Mouse (Mus musculus) neural tube, embryonic 15.5 days (tissue): ENCODE data around the gene Pou5f2. TPM values are rescaled to one million over a fixed set of nuclear protein-coding genes. Genes with fewer than 3 reads are reported as not detected.

Experiments used
- ATAC-seq: fragments of 200-750 bp; cut with Nextera tagmentation; 2 replicates; pipeline ENCODE4 v1.8.0; 2017; ENCODE audit warnings: mild to moderate bottlenecking, moderate TSS enrichment, moderate library complexity; ENCODE audit not compliant: low FRiP score
- H3K27ac ChIP-seq: fragments of 300-500 bp; sonication (generic); replicated peaks from 2 replicates; pipeline ENCODE4 v1.5.1; 2015; ENCODE audit warnings: mild to moderate bottlenecking, inconsistent platforms
- H3K27me3 ChIP-seq: fragments of 300-500 bp; sonication (generic); replicated peaks from 2 replicates; pipeline ENCODE4 v1.6.1; 2015; ENCODE audit warnings: inconsistent platforms
- H3K36me3 ChIP-seq: fragments of 300-500 bp; sonication (generic); 2 replicates; pipeline ENCODE4 v1.6.1; 2015; ENCODE audit warnings: inconsistent platforms
- H3K4me1 ChIP-seq: fragments of 300-500 bp; sonication (generic); 2 replicates; pipeline ENCODE4 v1.6.1; 2015; ENCODE audit warnings: inconsistent platforms
- H3K4me2 ChIP-seq: fragments of 300-500 bp; sonication (generic); 2 replicates; pipeline ENCODE4 v1.6.1; 2015; ENCODE audit warnings: inconsistent platforms, mild to moderate bottlenecking, moderate library complexity
- H3K4me3 ChIP-seq: fragments of 300-500 bp; sonication (generic); replicated peaks from 2 replicates; pipeline ENCODE4 v1.5.1; 2015; ENCODE audit warnings: mild to moderate bottlenecking, inconsistent platforms
- H3K9ac ChIP-seq: fragments of 300-500 bp; sonication (generic); replicated peaks from 2 replicates; pipeline ENCODE4 v1.6.1; 2015; ENCODE audit warnings: mild to moderate bottlenecking, inconsistent platforms
- H3K9me3 ChIP-seq: fragments of 300-500 bp; sonication (generic); replicated peaks from 2 replicates; pipeline ENCODE4 v1.6.1; 2016; ENCODE audit warnings: inconsistent platforms
- WGBS: fragments of 180-500 bp; shearing (Covaris S2); methylation state at CpG from one replicate; pipeline ENCODE4 v1.1.7; 2015; ENCODE audit warnings: mixed read lengths; 5-methylcytosine and 5-hydroxymethylcytosine counted together
- polyA plus RNA-seq: library from polyadenylated mRNA; unstranded; fragments of >200 nt; fragmentation: Nextera tagmentation; extraction: Ambion mirVana; gene quantifications from 2 replicates; pipeline ENCODE4 v1.2.1, GENCODE M21; 2015

The Pou5f2 gene
- 1.2 and 1.4 TPM in 2 replicates for polyA plus RNA-seq

DNA sequence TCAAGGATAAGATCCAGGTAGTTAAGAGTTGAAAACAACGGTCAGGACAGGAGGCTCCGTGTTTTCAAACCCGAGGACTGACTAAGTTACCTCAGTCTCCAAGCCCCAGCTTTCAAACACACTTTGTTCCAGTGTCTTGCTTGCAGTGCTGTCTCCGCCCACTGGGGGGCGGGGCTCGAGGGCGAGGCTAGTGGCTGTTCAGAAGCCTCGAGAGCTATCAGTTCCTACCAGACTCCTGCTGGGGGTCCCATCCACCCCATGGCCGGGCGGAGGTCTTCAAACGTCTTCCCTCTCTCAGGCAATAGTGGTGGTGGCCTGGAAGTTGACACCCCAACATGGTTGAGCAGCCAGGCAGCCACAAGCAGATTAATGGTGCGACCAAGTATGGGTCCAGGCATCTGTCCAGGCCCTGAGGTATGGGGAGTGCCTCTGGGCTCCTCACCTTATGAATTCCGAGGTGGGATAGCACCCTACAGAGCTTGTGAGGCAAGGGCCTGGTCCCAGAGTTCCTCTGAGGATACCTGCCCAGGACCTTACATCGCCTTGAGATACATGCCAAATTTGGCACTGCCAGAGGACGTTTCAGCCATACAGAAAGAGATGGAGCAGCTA lies at the start of gene Pou5f2:
TSS of gene Pou5f2 (plus strand) at position 220 of the 612 bp plus-strand sequence.
- Histone ChIP-seq H3K36me3 (no peaks in the 10 kb centered on the region), H3K9me3 (no peaks in the 10 kb centered on the region), H3K4me1 (no peaks in the 10 kb centered on the region), H3K4me3 (no peak within 1 kb of the TSS), H3K4me2 (no peak within 1 kb of the TSS), H3K27me3 (no peaks in the 10 kb centered on the region), H3K27ac (no peak within 1 kb of the TSS), H3K9ac (no peak within 1 kb of the TSS)
- WGBS: 59% methylated on average over 15 of the region's 15 CpGs
- ATAC-seq: no peak; the same call in 1 of the 2 replicates

DNA sequence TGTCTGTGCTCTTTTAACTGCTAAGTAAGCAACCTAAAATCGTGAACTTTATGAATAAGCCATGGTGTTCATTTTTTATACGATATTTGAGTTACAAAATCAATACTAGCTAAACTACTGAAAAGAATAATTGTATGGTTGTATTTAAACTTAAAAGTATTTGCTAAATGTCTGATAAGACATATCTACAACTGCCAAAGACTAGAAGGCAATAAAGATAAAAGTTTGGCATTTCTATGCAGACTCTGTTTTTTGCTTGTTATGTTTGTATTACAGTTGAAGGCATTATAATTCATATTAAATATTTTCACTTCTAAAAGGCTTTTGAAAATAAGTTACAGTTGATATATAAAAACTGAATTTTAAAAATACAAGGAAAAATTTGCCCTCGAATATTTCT lies 48.5 kb upstream of the Pou5f2 start:
- 83% methylated on average over 3 of the region's 3 CpGs for WGBS
- Histone ChIP-seq H3K9ac (no peak overlapping the region), H3K27ac (no peak overlapping the region), H3K4me2 (no peak overlapping the region), H3K9me3 (no peaks in the 10 kb centered on the region), H3K4me1 (no peaks in the 10 kb centered on the region), H3K4me3 (no peak overlapping the region), H3K36me3 (no peaks in the 10 kb centered on the region), H3K27me3 (no peaks in the 10 kb centered on the region)
- no peak for ATAC-seq

- 65% methylated on average over 1 of the region's 1 CpGs for WGBS
- Histone ChIP-seq H3K4me2 (no peak overlapping the region), H3K9ac (no peak overlapping the region), H3K4me3 (no peak overlapping the region), H3K27me3 (no peaks in the 10 kb centered on the region), H3K36me3 (no peaks in the 10 kb centered on the region), H3K9me3 (no peaks in the 10 kb centered on the region), H3K27ac (no peak overlapping the region), H3K4me1 (no peaks in the 10 kb centered on the region)
- ATAC-seq: no peak
Observed at GRCm38 (mm10) chr13:77977121-77977520, 47.6 kb upstream of the Pou5f2 start.

DNA sequence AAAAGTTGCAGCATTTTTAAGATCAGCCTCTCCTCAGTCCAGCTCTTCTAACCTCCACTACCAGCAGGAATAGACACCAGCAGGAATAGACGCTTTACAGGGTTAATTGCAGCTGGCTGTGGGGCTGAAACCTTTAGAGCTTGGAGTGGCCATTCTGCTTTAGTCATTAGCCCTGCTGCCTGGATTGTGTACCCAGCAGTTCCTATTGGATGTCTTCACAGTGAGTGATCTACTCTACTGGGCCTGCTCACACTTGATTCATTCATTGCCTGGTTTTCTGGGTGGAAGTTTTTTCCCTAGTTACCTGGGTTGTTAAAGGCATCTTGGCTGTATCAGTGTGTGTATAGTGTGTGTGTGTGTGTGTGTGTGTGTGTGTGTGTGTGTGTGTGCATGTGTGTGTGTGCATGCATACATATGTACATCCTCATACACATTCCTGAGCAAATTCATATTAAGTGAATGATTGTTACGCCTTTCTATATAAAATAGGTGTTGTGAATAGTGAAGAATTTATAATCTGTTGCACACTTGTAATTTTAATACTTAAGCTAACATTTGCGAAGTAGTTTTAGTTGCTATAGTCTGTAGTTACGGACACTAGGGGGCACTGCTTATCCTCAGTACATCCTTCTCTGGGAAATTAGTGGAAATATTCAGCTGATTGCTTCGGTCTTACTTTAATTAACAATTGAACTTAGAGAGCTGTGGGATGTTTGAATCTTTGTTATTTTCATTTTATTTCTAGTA lies 42.4 kb upstream of the Pou5f2 start:
- Histone ChIP-seq H3K4me2 (no peak overlapping the region), H3K9ac (no peak overlapping the region), H3K27ac (no peak overlapping the region), H3K9me3 (no peaks in the 10 kb centered on the region), H3K4me1 (no peaks in the 10 kb centered on the region), H3K27me3 (no peaks in the 10 kb centered on the region), H3K4me3 (no peak overlapping the region), H3K36me3 (no peaks in the 10 kb centered on the region)
- 25% methylated on average over 5 of the region's 5 CpGs for WGBS
- peak; percentile 75; the same call in 1 of the 2 replicates for ATAC-seq

DNA sequence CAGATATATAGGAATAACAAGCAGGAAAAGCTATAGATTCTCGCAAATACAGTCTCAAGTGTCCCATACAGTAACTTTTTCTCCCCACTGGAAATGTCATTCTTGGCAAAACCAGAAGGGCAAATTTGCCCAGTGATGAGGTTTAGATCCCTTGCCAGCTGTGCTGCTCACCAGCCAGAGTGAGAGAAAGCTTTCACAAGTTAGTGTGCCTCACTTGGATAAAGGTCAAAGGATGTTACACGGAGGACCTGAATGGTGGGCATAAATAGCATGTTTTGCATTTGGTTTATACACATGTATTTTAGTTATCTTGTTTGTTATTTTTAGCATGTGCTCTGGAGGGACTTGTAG lies 41.9 kb upstream of the Pou5f2 start:
- Histone ChIP-seq H3K9ac (no peak overlapping the region), H3K9me3 (no peaks in the 10 kb centered on the region), H3K27ac (no peak overlapping the region), H3K36me3 (no peaks in the 10 kb centered on the region), H3K4me2 (no peak overlapping the region), H3K4me1 (no peaks in the 10 kb centered on the region), H3K4me3 (no peak overlapping the region), H3K27me3 (no peaks in the 10 kb centered on the region)
- ATAC-seq: peak; percentile 59; the same call in 1 of the 2 replicates
- WGBS: 50% methylated on average over 2 of the region's 2 CpGs

GRCm38 (mm10) chr13:77991189-77991886 lies 33.4 kb upstream of the Pou5f2 start:
- ATAC-seq: no peak
- no peak overlapping the region for H3K4me3 ChIP-seq
- no peaks in the 10 kb centered on the region for H3K36me3 ChIP-seq
- no peak overlapping the region for H3K4me2 ChIP-seq
- no peak overlapping the region for H3K9ac ChIP-seq
- H3K27ac ChIP-seq: no peak overlapping the region
- no peaks in the 10 kb centered on the region for H3K27me3 ChIP-seq
- no peaks in the 10 kb centered on the region for H3K9me3 ChIP-seq
- H3K4me1 ChIP-seq: no peaks in the 10 kb centered on the region
- 83% methylated on average over 5 of the region's 5 CpGs for WGBS

- no peaks in the 10 kb centered on the region for H3K36me3 ChIP-seq
- no peaks in the 10 kb centered on the region for H3K9me3 ChIP-seq
- no peak overlapping the region for H3K4me2 ChIP-seq
- no peak overlapping the region for H3K27ac ChIP-seq
- no peaks in the 10 kb centered on the region for H3K27me3 ChIP-seq
- no peak for ATAC-seq
- 57% methylated on average over 4 of the region's 4 CpGs for WGBS
- H3K4me3 ChIP-seq: no peak overlapping the region
- H3K4me1 ChIP-seq: no peaks in the 10 kb centered on the region
- H3K9ac ChIP-seq: no peak overlapping the region
Observed at GRCm38 (mm10) chr13:78004649-78005048, 20.1 kb upstream of the Pou5f2 start.

DNA sequence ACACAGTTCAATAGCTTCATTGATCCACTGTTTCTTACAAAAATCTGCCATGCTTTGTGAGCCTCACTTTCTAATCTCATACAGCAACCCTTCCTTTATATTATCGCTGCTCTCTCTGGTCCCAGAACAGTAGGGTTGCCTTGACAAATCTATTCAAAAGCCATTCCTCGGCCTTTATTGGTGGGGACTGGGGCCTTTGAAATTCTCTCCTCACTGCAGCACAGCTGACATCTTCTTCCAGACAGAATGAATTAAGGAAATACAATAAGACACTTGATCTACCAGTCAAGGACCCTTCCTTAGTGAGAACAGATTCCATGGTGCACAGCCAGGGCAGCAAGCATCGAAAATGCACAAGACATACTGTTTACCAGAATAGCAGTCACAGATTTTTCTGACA lies 19.4 kb upstream of the Pou5f2 start:
- no peaks in the 10 kb centered on the region for H3K36me3 ChIP-seq
- H3K9me3 ChIP-seq: no peaks in the 10 kb centered on the region
- no peak overlapping the region for H3K4me3 ChIP-seq
- no peaks in the 10 kb centered on the region for H3K4me1 ChIP-seq
- no peak overlapping the region for H3K4me2 ChIP-seq
- 7% methylated on average over 3 of the region's 3 CpGs for WGBS
- ATAC-seq: no peak
- no peak overlapping the region for H3K9ac ChIP-seq
- H3K27ac ChIP-seq: no peak overlapping the region
- no peaks in the 10 kb centered on the region for H3K27me3 ChIP-seq

GRCm38 (mm10) chr13:78010176-78010575 lies 14.5 kb upstream of the Pou5f2 start:
- 100% methylated on average over 1 of the region's 1 CpGs for WGBS

GRCm38 (mm10) chr13:78032821-78033220 lies 8.1 kb downstream of the Pou5f2 start:
- Histone ChIP-seq H3K36me3 (no peaks in the 10 kb centered on the region), H3K4me2 (no peak overlapping the region), H3K9me3 (no peaks in the 10 kb centered on the region), H3K27ac (no peak overlapping the region), H3K4me3 (no peak overlapping the region), H3K9ac (no peak overlapping the region), H3K4me1 (no peaks in the 10 kb centered on the region), H3K27me3 (no peaks in the 10 kb centered on the region)
- no peak for ATAC-seq
- 65% methylated on average over 1 of the region's 1 CpGs for WGBS

More at GRCm38 (mm10) chr13:78010176-78010575, 14.5 kb upstream of the Pou5f2 start:
- Histone ChIP-seq H3K9ac (no peak overlapping the region), H3K4me3 (no peak overlapping the region), H3K27me3 (no peaks in the 10 kb centered on the region), H3K9me3 (no peaks in the 10 kb centered on the region), H3K36me3 (no peaks in the 10 kb centered on the region), H3K4me2 (no peak overlapping the region), H3K4me1 (no peaks in the 10 kb centered on the region), H3K27ac (no peak overlapping the region)
- ATAC-seq: no peak

- H3K9me3 ChIP-seq: no peaks in the 10 kb centered on the region
- no peak overlapping the region for H3K4me2 ChIP-seq
- no peaks in the 10 kb centered on the region for H3K4me1 ChIP-seq
- no peak for ATAC-seq
- no peak overlapping the region for H3K27ac ChIP-seq
- WGBS: 88% methylated on average over 1 of the region's 1 CpGs
- H3K4me3 ChIP-seq: no peak overlapping the region
- H3K27me3 ChIP-seq: no peaks in the 10 kb centered on the region
- no peaks in the 10 kb centered on the region for H3K36me3 ChIP-seq
- H3K9ac ChIP-seq: no peak overlapping the region
Observed at GRCm38 (mm10) chr13:78037203-78037602, 12.5 kb downstream of the Pou5f2 start.

DNA sequence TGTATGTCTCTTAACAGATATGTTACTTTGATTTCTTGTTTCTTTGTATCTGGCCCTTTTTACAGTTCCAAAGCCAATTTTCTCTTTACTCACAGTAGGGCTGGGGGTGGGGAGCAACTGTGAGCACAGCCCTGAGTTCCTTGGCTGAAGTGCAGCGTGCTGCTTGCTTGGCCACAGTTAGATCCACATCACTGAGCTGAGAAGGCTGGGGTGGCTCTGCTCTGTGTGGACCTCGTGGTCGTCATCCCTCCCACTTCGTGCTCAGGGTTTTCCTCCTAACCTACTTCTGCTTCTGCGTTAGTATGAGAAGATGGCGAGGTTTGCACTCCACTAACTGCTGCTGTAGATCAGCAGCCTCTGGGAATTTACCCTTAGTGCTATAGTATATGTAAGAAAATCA lies 18.5 kb downstream of the Pou5f2 start:
- Histone ChIP-seq H3K4me3 (no peak overlapping the region), H3K9me3 (no peaks in the 10 kb centered on the region), H3K9ac (no peak overlapping the region), H3K4me2 (no peak overlapping the region), H3K27me3 (no peaks in the 10 kb centered on the region), H3K36me3 (no peaks in the 10 kb centered on the region), H3K4me1 (no peaks in the 10 kb centered on the region), H3K27ac (no peak overlapping the region)
- no peak for ATAC-seq
- 70% methylated on average over 6 of the region's 6 CpGs for WGBS
